Mouse (Mus musculus): Measurements from ENCODE around the gene S100a3.

S100a3 gene

DNA sequence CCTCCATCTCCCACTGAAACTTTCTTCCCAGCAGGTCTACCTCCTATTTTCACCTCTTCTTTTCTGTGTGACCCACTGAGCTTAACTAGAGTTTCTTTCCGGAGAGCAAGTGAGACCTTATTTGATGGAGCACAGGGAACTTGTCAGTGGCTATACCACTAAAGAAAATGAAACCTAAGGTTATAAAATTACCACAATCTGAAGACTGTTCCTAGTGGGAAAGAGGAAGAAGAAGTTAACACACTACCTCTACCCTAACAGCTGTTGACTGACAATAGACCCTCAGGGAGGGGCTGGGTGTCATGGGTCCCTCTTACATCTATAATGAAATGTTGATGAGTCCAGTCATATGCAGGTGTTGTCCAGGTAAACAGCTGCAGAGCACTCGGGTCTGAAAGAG lies 71.6 kb downstream of the S100a3 start:
- no peak for DNase-seq

DNA sequence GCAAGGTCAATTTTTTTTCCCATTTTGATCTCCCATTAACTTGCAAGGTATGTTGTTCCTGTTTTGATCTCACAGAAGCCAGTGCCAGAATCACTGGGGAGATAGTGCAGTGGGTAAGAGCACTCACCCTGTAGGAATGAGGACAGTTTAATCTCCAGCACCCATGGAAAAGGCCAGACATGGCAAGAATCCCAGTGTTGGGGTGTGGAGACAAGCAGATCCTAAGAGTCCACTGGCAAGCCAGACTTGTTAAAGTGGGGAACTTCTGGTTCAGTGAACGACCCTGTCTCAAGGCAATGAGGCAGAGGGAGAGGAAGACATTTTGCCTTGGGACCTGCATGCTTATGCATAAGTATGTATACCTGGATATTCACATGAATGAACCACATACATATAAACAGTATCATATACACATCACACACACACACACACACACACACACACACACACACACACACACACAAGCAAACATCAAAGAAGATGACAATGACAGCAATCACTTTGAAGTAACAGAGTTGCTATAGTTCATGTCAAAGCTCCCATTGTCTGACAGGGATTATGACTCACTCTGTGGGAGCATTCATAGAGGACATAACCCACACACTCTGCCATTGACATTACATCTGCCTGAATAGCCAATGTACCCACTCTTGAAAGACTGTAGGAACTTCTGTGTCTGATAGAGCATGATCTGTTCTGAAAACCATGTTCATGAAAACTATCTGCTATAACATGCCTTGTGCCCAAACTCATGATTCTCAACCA lies 78.3 kb downstream of the S100a3 start:
- DNase-seq = no peak

GRCm38 (mm10) chr3:90639511-90640154 lies 79.3 kb downstream of the S100a3 start:
- DNase-seq = no peak

DNA sequence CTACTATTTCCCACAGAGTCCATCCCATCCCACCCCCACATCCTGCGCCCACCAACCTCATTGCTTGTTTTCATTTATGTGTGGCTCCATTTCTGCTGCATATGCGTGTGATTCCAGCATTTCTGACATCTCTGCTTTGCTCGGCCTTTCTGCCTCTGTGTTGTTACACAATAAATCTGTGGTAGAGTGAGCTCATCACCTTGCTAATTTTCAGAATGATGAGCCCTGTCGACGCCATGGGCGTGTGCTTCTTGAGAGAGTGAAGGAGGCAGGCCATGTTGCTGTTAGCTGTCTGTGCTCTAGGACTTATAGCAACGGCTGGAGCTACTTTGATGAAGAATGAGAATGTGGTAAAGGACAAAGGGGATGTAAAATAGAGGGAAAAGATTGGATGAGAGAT lies 80.6 kb downstream of the S100a3 start:
- no peak for DNase-seq

DNA sequence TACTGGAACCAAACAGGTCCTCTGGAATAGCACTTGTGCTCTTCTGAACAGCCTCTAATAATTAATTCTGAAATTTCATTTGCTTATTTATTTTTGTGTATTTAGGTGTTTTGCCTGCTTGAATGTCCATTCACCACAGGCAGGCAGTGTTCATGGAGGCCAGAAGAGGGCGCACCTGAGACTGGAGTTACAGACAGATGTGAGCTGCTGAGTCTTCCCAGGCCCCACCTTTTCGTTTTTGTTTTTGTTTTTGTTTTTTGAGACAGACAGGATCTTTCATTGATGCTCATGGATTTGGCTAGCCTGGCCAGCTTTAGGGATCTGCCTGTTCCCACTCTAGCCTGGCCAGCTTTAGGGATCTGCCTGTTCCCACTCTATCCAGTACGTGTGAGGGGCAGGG lies 83.8 kb downstream of the S100a3 start:
- peak; percentile 41 for DNase-seq

DNA sequence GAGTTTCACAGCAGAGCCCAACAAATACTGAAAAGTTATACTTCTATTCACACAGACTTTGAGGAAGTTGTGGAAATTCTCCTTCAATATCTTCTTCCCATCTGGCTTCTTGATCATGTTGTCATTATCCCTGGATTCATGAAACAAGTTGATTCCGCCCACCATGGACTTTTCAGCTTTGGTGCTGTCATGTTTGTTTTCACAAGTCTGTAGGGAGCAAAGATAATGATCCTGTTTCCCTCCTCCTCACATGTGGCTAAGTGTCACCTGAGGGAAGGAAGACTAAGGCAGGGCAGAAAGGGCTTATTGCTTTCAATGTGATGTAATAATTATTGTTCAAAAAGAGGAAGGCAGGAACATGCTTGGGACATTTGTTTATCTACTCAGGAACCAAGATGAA lies 86.9 kb downstream of the S100a3 start:
- DNase-seq = no peak

DNA sequence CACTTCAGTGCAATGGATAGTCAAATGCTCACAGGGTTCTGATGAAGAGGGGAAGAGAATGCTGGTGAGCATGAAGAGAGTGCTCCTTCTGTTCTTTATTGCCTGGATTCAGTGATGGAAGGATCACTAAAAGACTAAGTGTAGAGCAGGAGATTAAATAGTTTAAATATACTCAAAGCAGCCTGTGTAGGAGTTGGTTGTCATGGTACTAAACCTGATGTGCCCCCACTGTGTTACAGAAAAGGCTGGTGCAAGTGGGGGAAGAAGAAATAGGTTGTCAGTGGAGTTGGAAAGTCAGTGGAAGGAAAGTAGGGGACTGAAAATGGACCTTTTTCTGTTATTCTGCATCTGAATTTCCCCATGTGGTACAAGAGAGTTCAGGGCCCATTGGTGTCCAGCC lies 88.6 kb downstream of the S100a3 start:
- peak; percentile 25 for DNase-seq

GRCm38 (mm10) chr3:90649832-90650231 lies 89.5 kb downstream of the S100a3 start:
- DNase-seq = no peak

Measured in layer of hippocampus, adult 9-11 months (tissue).